Mouse (Mus musculus): ENCODE measurements around the gene Mcoln1. TPM values are rescaled to one million over a fixed set of nuclear protein-coding genes. Genes with fewer than 3 reads are reported as not detected.

The Mcoln1 gene
- polyA plus RNA-seq, 1 experiment from 2014 or later, result 44.1 TPM

DNA sequence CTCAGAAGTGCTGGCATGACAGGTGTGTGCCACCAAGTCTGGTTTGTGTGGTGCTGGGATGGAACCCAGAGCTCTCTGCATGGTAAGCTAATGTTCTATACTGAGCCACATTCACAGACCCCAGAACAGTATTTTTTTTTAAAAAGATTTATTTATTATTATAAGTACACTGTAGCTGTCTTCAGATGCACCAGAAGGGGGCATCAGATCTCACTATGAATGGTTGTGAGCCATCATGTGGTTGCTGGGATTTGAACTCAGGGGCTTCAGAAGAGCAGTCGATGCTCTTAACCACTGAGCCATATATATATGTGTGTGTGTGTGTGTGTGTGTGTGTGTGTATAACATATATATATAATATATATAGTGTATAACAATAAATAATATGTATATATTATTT is 31.4 kb upstream of the Mcoln1 start:
- no peaks in the 10 kb centered on the region for H3K4me1 ChIP-seq (ENCODE audit: control insufficient read depth, insufficient read depth, low read length)
- H3K4me3 ChIP-seq (ENCODE audit: low read depth, low read length), result no peak overlapping the region
- H3K27me3 ChIP-seq (ENCODE audit: control insufficient read depth, insufficient read depth, low read length), result no peaks in the 10 kb centered on the region
- H3K4me2 ChIP-seq (ENCODE audit: low read depth, severe bottlenecking), result no peak overlapping the region
- no peak overlapping the region for H3K9ac ChIP-seq (ENCODE audit: low read length)
- H3K36me3 ChIP-seq (ENCODE audit: control insufficient read depth, insufficient read depth, low read length), result no peaks in the 10 kb centered on the region
- ATAC-seq (ENCODE audit: insufficient number of reproducible peaks, low FRiP score, low TSS enrichment, low read depth) (no peak), DNase-seq (ENCODE audit: low spot score) (no peak)
- 91% methylated on average over 1 of the region's 1 CpGs for WGBS
- H3K9me3 ChIP-seq (ENCODE audit: control insufficient read depth, low read length), result no peaks in the 10 kb centered on the region
- H3K27ac ChIP-seq (replicated peaks; ENCODE audit: low read depth, low read length), result no peak overlapping the region

DNA sequence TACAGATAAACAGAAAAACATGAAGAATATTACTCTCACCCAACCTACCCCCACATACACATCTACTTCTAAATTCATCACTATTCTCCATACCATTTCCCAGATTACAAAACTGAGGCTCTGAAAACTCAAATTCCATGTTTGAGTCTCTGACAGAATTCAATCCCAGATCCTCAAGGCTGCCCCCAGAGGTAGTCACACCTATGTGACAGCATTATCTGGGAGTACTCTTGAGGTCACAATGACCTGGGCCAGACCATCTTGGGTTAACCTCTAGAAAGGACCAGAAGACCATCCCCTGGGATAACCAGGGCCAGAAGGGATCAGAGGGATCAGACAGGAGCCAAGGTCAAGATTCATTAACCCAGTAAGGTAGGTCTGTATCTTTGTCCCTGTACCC is 29.7 kb upstream of the Mcoln1 start, which contains the start of gene Tex45:
TSS of gene Tex45 (plus strand) at position 301 of the 400 bp plus-strand sequence.
- H3K27me3 ChIP-seq (ENCODE audit: control insufficient read depth, insufficient read depth, low read length), result no peaks in the 10 kb centered on the region
- H3K4me1 ChIP-seq (ENCODE audit: control insufficient read depth, insufficient read depth, low read length), result no peaks in the 10 kb centered on the region
- ATAC-seq (ENCODE audit: insufficient number of reproducible peaks, low FRiP score, low TSS enrichment, low read depth), result no peak
- no peak within 1 kb of the TSS for H3K9ac ChIP-seq (ENCODE audit: low read length)
- DNase-seq (ENCODE audit: low spot score), result no peak
- no peak within 1 kb of the TSS for H3K27ac ChIP-seq (replicated peaks; ENCODE audit: low read depth, low read length)
- no peak within 1 kb of the TSS for H3K4me2 ChIP-seq (ENCODE audit: low read depth, severe bottlenecking)
- H3K9me3 ChIP-seq (ENCODE audit: control insufficient read depth, low read length), result no peaks in the 10 kb centered on the region
- no peaks in the 10 kb centered on the region for H3K36me3 ChIP-seq (ENCODE audit: control insufficient read depth, insufficient read depth, low read length)
- H3K4me3 ChIP-seq (ENCODE audit: low read depth, low read length), result no peak within 1 kb of the TSS

DNA sequence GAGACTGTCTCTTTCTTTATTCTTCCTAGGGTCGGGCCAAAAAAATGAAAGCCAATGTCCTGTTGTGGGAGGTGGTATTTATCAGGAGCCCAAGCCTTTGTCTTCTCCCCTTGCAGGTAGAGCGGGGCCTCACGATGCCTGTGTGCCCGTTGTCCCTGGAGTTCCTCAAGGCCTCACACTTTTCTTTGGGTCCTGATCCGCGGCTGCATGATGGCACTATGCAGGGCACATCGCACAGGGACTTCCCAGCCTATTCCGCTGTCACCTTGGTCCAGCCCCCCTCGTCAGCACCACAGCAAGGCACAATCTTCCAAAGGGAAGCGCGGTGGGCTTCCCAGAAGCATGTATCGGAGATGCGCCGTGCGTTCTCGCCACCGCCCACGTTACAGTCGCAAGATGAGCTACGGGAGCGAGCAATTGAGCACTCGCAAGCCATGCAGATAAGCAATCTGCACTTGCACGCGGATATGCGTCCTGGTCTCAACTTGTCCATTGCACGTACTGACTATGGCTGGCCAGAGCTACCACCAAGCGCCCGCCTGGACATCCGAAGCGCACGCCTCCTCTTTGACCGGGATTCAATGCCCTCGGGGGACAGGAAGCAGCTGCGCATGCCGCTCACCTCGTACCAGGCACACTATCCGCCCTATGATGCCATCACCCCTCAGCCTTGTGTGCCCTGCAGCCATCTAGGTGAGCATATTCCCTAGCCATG is 24.4 kb upstream of the Mcoln1 start:
- Histone ChIP-seq H3K4me2 (ENCODE audit: low read depth, severe bottlenecking) (peak overlapping the region; percentile 41), H3K4me3 (ENCODE audit: low read depth, low read length) (no peak overlapping the region), H3K27me3 (ENCODE audit: control insufficient read depth, insufficient read depth, low read length) (peaks cover 2% of the 10 kb centered on the region; the same call in 1 of the 2 replicates), H3K9me3 (ENCODE audit: control insufficient read depth, low read length) (no peaks in the 10 kb centered on the region), H3K9ac (ENCODE audit: low read length) (0 out of 2 replicates have a peak overlapping the region, but pooled peaks have one; percentile 3), H3K27ac (replicated peaks; ENCODE audit: low read depth, low read length) (no peak overlapping the region), H3K4me1 (ENCODE audit: control insufficient read depth, insufficient read depth, low read length) (no peaks in the 10 kb centered on the region), H3K36me3 (ENCODE audit: control insufficient read depth, insufficient read depth, low read length) (no peaks in the 10 kb centered on the region)
- ATAC-seq (ENCODE audit: insufficient number of reproducible peaks, low FRiP score, low TSS enrichment, low read depth) (no peak), DNase-seq (ENCODE audit: low spot score) (no peak)
- 26% methylated on average over 37 of the region's 37 CpGs for WGBS

DNA sequence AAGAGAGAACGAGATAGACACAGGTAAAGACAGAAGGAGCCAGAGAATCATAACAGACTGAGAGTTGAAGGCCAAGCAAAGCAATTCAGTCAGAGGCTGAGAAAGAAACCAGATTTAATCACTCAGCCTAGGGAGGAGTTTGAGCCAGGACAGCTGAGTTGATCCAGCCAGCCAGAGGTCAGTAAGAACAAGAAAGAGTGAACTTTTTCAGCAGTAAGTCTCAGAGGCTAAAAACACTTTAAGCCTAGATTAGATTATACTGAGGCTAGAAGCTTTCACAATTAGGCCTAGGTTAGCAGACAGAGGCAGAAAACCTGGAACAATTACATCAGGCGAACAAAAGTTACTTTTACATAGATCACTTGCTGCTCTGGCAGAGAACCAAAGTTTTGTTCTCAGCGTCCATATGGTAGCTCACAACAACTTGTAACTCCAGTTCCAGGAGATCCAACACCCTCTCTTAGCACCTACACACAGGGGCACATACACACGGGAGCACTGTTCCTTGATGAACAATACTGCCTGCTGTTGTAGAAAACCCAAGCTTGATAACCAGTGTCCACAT is 20.0 kb upstream of the Mcoln1 start:
- H3K9ac ChIP-seq (ENCODE audit: low read length), result no peak overlapping the region
- no peak overlapping the region for H3K27ac ChIP-seq (replicated peaks; ENCODE audit: low read depth, low read length)
- WGBS, result 66% methylated on average over 4 of the region's 4 CpGs
- H3K9me3 ChIP-seq (ENCODE audit: control insufficient read depth, low read length), result no peaks in the 10 kb centered on the region
- H3K36me3 ChIP-seq (ENCODE audit: control insufficient read depth, insufficient read depth, low read length), result no peaks in the 10 kb centered on the region
- no peak for ATAC-seq (ENCODE audit: insufficient number of reproducible peaks, low FRiP score, low TSS enrichment, low read depth)
- H3K4me1 ChIP-seq (ENCODE audit: control insufficient read depth, insufficient read depth, low read length), result no peaks in the 10 kb centered on the region
- peaks cover 2% of the 10 kb centered on the region; the same call in 1 of the 2 replicates for H3K27me3 ChIP-seq (ENCODE audit: control insufficient read depth, insufficient read depth, low read length)
- DNase-seq (ENCODE audit: low spot score), result no peak
- H3K4me2 ChIP-seq (ENCODE audit: low read depth, severe bottlenecking), result no peak overlapping the region
- H3K4me3 ChIP-seq (ENCODE audit: low read depth, low read length), result no peak overlapping the region

DNA sequence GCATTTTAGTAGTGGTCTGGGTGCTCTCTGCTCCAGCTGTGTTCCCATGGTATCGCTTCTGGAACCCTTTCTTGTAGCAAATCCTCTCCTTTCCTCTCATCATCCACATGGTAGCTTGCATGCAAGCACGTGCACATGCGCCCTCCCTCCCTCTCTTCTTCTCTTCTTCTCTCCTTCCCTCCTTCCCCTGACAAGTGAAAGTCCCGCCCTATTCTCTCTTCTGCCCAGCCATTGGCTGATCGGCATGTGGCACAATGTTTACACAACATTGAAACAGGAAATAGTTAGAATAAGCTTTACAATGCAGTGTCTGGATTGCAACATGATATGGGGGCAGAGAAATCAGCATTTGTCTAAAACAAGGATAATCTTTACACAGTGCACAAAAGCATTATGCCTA is 18.7 kb upstream of the Mcoln1 start:
- no peaks in the 10 kb centered on the region for H3K9me3 ChIP-seq (ENCODE audit: control insufficient read depth, low read length)
- no peaks in the 10 kb centered on the region for H3K36me3 ChIP-seq (ENCODE audit: control insufficient read depth, insufficient read depth, low read length)
- no peak overlapping the region for H3K4me2 ChIP-seq (ENCODE audit: low read depth, severe bottlenecking)
- no peaks in the 10 kb centered on the region for H3K27me3 ChIP-seq (ENCODE audit: control insufficient read depth, insufficient read depth, low read length)
- no peak overlapping the region for H3K9ac ChIP-seq (ENCODE audit: low read length)
- ATAC-seq (ENCODE audit: insufficient number of reproducible peaks, low FRiP score, low TSS enrichment, low read depth) (no peak), DNase-seq (ENCODE audit: low spot score) (no peak)
- 62% methylated on average over 5 of the region's 5 CpGs for WGBS
- H3K4me3 ChIP-seq (ENCODE audit: low read depth, low read length), result no peak overlapping the region
- no peaks in the 10 kb centered on the region for H3K4me1 ChIP-seq (ENCODE audit: control insufficient read depth, insufficient read depth, low read length)
- H3K27ac ChIP-seq (replicated peaks; ENCODE audit: low read depth, low read length), result no peak overlapping the region

DNA sequence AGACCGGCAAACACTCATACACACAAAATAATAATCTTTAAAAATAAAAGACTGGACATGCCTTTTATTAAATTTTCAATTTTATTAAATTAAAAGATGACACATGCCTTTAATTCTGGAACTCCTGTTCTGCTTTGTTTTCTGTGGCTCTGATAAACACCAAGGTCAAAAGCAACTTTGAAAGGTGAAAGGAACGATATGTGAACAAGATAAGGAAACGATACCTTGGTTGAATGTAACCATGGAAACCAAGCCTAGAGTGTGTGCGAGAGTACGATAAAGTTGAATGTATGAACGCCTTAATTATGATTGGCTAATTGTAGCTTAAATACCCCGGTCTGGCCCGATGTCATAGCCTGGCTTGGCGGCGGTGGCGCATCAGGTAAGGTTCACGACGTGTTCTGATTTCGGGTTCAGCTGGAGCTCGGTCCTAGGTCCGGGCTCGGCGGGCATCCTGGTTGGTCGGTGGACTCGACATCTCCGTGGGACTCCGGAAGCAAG is 18.0 kb upstream of the Mcoln1 start:
- H3K9ac ChIP-seq (ENCODE audit: low read length), result no peak overlapping the region
- no peak for DNase-seq (ENCODE audit: low spot score)
- 84% methylated on average over 22 of the region's 22 CpGs for WGBS
- no peak overlapping the region for H3K4me3 ChIP-seq (ENCODE audit: low read depth, low read length)
- H3K9me3 ChIP-seq (ENCODE audit: control insufficient read depth, low read length), result no peaks in the 10 kb centered on the region
- H3K27ac ChIP-seq (replicated peaks; ENCODE audit: low read depth, low read length), result no peak overlapping the region
- H3K4me2 ChIP-seq (ENCODE audit: low read depth, severe bottlenecking), result no peak overlapping the region
- ATAC-seq (ENCODE audit: insufficient number of reproducible peaks, low FRiP score, low TSS enrichment, low read depth), result no peak
- H3K36me3 ChIP-seq (ENCODE audit: control insufficient read depth, insufficient read depth, low read length), result no peaks in the 10 kb centered on the region
- no peaks in the 10 kb centered on the region for H3K27me3 ChIP-seq (ENCODE audit: control insufficient read depth, insufficient read depth, low read length)
- no peaks in the 10 kb centered on the region for H3K4me1 ChIP-seq (ENCODE audit: control insufficient read depth, insufficient read depth, low read length)

DNA sequence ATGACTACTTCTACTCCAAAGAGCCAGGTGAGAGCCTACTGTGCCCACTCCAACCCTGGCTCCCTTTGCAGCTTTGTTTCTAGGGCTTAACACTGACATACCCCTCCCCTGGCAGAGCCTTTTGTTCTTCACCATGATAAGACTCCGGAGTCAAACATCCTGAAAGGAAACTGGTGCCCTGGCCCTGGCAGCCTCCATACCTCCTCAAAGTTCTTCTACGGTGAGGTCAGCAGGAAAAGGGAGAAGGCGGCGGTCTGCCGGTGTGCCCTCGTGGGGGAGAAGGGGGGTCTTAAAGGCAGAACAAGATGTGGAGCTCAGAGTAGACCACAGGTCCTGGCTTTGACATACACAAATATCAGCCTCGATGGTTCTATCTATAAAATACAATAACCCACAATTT is 16.7 kb upstream of the Mcoln1 start:
- no peak overlapping the region for H3K27ac ChIP-seq (replicated peaks; ENCODE audit: low read depth, low read length)
- no peak for DNase-seq (ENCODE audit: low spot score)
- no peaks in the 10 kb centered on the region for H3K36me3 ChIP-seq (ENCODE audit: control insufficient read depth, insufficient read depth, low read length)
- no peak overlapping the region for H3K4me3 ChIP-seq (ENCODE audit: low read depth, low read length)
- 94% methylated on average over 7 of the region's 7 CpGs for WGBS
- H3K4me1 ChIP-seq (ENCODE audit: control insufficient read depth, insufficient read depth, low read length), result no peaks in the 10 kb centered on the region
- H3K9ac ChIP-seq (ENCODE audit: low read length), result no peak overlapping the region
- ATAC-seq (ENCODE audit: insufficient number of reproducible peaks, low FRiP score, low TSS enrichment, low read depth), result no peak
- no peaks in the 10 kb centered on the region for H3K27me3 ChIP-seq (ENCODE audit: control insufficient read depth, insufficient read depth, low read length)
- no peak overlapping the region for H3K4me2 ChIP-seq (ENCODE audit: low read depth, severe bottlenecking)
- H3K9me3 ChIP-seq (ENCODE audit: control insufficient read depth, low read length), result no peaks in the 10 kb centered on the region

DNA sequence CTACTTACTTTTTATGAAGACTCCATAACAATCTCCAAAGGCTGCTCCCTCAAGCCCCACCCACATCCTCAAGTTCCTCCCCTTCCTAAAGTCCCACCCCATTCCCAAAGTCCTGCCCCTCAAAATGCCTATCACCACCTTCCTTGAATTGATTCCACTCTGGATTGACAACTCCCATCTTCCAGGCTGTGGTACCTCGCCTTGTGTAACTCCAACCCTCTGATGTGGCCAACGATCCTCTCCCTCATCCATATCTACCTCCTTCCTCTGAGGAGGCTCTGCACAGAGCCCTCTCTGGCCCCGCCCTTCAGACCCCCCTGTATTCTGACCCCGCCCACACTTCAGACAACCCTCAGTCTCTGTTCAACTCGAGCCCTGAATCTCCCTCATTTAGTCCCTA is 15.1 kb upstream of the Mcoln1 start:
- no peak overlapping the region for H3K4me2 ChIP-seq (ENCODE audit: low read depth, severe bottlenecking)
- no peak overlapping the region for H3K27ac ChIP-seq (replicated peaks; ENCODE audit: low read depth, low read length)
- DNase-seq (ENCODE audit: low spot score) (no peak), ATAC-seq (ENCODE audit: insufficient number of reproducible peaks, low FRiP score, low TSS enrichment, low read depth) (no peak)
- 27% methylated on average over 5 of the region's 5 CpGs for WGBS
- no peak overlapping the region for H3K9ac ChIP-seq (ENCODE audit: low read length)
- no peaks in the 10 kb centered on the region for H3K27me3 ChIP-seq (ENCODE audit: control insufficient read depth, insufficient read depth, low read length)
- H3K4me1 ChIP-seq (ENCODE audit: control insufficient read depth, insufficient read depth, low read length), result no peaks in the 10 kb centered on the region
- H3K4me3 ChIP-seq (ENCODE audit: low read depth, low read length), result no peak overlapping the region
- H3K9me3 ChIP-seq (ENCODE audit: control insufficient read depth, low read length), result no peaks in the 10 kb centered on the region
- no peaks in the 10 kb centered on the region for H3K36me3 ChIP-seq (ENCODE audit: control insufficient read depth, insufficient read depth, low read length)
